Mouse (Mus musculus) heart, embryonic 13.5 days (tissue): ENCODE results near the gene Rab4b. TPM values are rescaled to one million over a fixed set of nuclear protein-coding genes. Genes with fewer than 3 reads are reported as not detected.

Experiments
- ATAC-seq: fragments of 200-750 bp; cut with Nextera tagmentation; 2 replicates; pipeline ENCODE4 v1.8.0; 2017; ENCODE audit warnings: moderate TSS enrichment; ENCODE audit not compliant: insufficient number of reproducible peaks, low FRiP score, low TSS enrichment; ENCODE audit errors: extremely low read depth
- H3K27ac ChIP-seq: fragments of 300-500 bp; sonication (generic); replicated peaks from 2 replicates; pipeline ENCODE4 v1.5.1; 2015; ENCODE audit warnings: moderate library complexity, mild to moderate bottlenecking, inconsistent platforms
- H3K27me3 ChIP-seq: fragments of 300-500 bp; sonication (generic); replicated peaks from 2 replicates; pipeline ENCODE4 v1.6.1; 2015; ENCODE audit warnings: mild to moderate bottlenecking, inconsistent platforms
- H3K36me3 ChIP-seq: fragments of 300-500 bp; sonication (generic); 2 replicates; pipeline ENCODE4 v1.6.1; 2015; ENCODE audit warnings: mild to moderate bottlenecking, inconsistent platforms
- H3K4me1 ChIP-seq: fragments of 300-500 bp; sonication (generic); 2 replicates; pipeline ENCODE4 v1.6.1; 2015; ENCODE audit warnings: inconsistent platforms
- H3K4me2 ChIP-seq: fragments of 300-500 bp; sonication (generic); 2 replicates; pipeline ENCODE4 v1.6.1; 2015; ENCODE audit warnings: inconsistent platforms, mild to moderate bottlenecking, moderate library complexity
- H3K4me3 ChIP-seq: fragments of 300-500 bp; sonication (generic); 2 replicates; pipeline ENCODE4 v1.5.1; 2015; ENCODE audit warnings: moderate library complexity, mild to moderate bottlenecking, inconsistent platforms
- H3K9ac ChIP-seq: fragments of 300-500 bp; sonication (generic); 2 replicates; pipeline ENCODE4 v1.6.1; 2015; ENCODE audit warnings: inconsistent platforms, mild to moderate bottlenecking, moderate library complexity
- H3K9me3 ChIP-seq: fragments of 300-500 bp; sonication (generic); 2 replicates; pipeline ENCODE4 v1.6.1; 2016; ENCODE audit warnings: inconsistent platforms
- WGBS: fragments of 180-500 bp; shearing (Covaris S2); methylation state at CpG from one replicate; pipeline ENCODE4 v1.1.7; 2015; ENCODE audit warnings: mixed read lengths; 5-methylcytosine and 5-hydroxymethylcytosine counted together
- microRNA counts: library from miRNA; unstranded; fragments of <30 nt; microRNA quantifications from one replicate; lab custom pipeline; 2016
- microRNA-seq: library from miRNA; unstranded; fragments of <30 nt; microRNA quantifications from one replicate; pipeline ENCODE4, GENCODE M21; 2016
- polyA plus RNA-seq: library from polyadenylated mRNA; unstranded; fragments of >200 nt; fragmentation: Nextera tagmentation; extraction: Ambion mirVana; gene quantifications from 2 replicates; pipeline ENCODE4 v1.2.1, GENCODE M21; 2015

Gene Rab4b
- polyA plus RNA-seq, 1 experiment from 2014 or later: 48.8 TPM

- no peaks in the 10 kb centered on the region for H3K36me3 ChIP-seq
- H3K4me2 ChIP-seq: no peak overlapping the region
- H3K27me3 ChIP-seq: no peaks in the 10 kb centered on the region
- peaks cover 6% of the 10 kb centered on the region for H3K4me1 ChIP-seq
- ATAC-seq: no peak
- WGBS: 55% methylated on average over 13 of the region's 13 CpGs
- H3K4me3 ChIP-seq: no peak overlapping the region
- no peak overlapping the region for H3K27ac ChIP-seq
- H3K9me3 ChIP-seq: 0 out of 2 replicates have a peak, but pooled peaks cover 3% of the 10 kb centered on the region
- no peak overlapping the region for H3K9ac ChIP-seq
These were observed 49.8 kb downstream of the Rab4b start for GRCm38 (mm10) chr7:27128946-27129345.

- Histone ChIP-seq H3K4me1 (peaks cover 5% of the 10 kb centered on the region), H3K4me3 (no peak overlapping the region), H3K9me3 (0 out of 2 replicates have a peak, but pooled peaks cover 3% of the 10 kb centered on the region), H3K9ac (no peak overlapping the region), H3K27me3 (no peaks in the 10 kb centered on the region), H3K36me3 (no peaks in the 10 kb centered on the region), H3K27ac (no peak overlapping the region), H3K4me2 (no peak overlapping the region)
- no peak for ATAC-seq
- 47% methylated on average over 3 of the region's 3 CpGs for WGBS
These were observed 50.5 kb downstream of the Rab4b start for GRCm38 (mm10) chr7:27128162-27128561.

GRCm38 (mm10) chr7:27124969-27125368 is 53.7 kb downstream of the Rab4b start:
- ATAC-seq: no peak
- no peak overlapping the region for H3K27ac ChIP-seq
- H3K9ac ChIP-seq: no peak overlapping the region
- WGBS: 76% methylated on average over 4 of the region's 4 CpGs
- H3K9me3 ChIP-seq: no peaks in the 10 kb centered on the region
- H3K4me2 ChIP-seq: no peak overlapping the region
- H3K36me3 ChIP-seq: no peaks in the 10 kb centered on the region
- H3K27me3 ChIP-seq: no peaks in the 10 kb centered on the region
- H3K4me1 ChIP-seq: no peaks in the 10 kb centered on the region
- H3K4me3 ChIP-seq: no peak overlapping the region

GRCm38 (mm10) chr7:27124305-27124832 is 54.3 kb downstream of the Rab4b start:
- Histone ChIP-seq H3K9me3 (no peaks in the 10 kb centered on the region), H3K27me3 (no peaks in the 10 kb centered on the region), H3K36me3 (no peaks in the 10 kb centered on the region), H3K27ac (no peak overlapping the region), H3K4me2 (no peak overlapping the region), H3K4me1 (no peaks in the 10 kb centered on the region), H3K4me3 (no peak overlapping the region), H3K9ac (no peak overlapping the region)
- no peak for ATAC-seq
- 65% methylated on average over 5 of the region's 5 CpGs for WGBS

GRCm38 (mm10) chr7:27119676-27120075 is 59.0 kb downstream of the Rab4b start, which contains the start of gene Cyp2f2:
TSS of gene Cyp2f2 (plus strand) at chr7:27119909.
- Histone ChIP-seq H3K27ac (no peak within 1 kb of the TSS), H3K4me1 (no peaks in the 10 kb centered on the region), H3K27me3 (no peaks in the 10 kb centered on the region)

More at GRCm38 (mm10) chr7:27119676-27120075, 59.0 kb downstream of the Rab4b start, which contains the start of gene Cyp2f2:
- Histone ChIP-seq H3K9ac (no peak within 1 kb of the TSS), H3K4me3 (no peak within 1 kb of the TSS), H3K36me3 (no peaks in the 10 kb centered on the region), H3K9me3 (no peaks in the 10 kb centered on the region), H3K4me2 (no peak within 1 kb of the TSS)
- no peak for ATAC-seq

MicroRNA genes within 50 kb of the gene (microRNA counts, 519-probe panel; counts per million panel counts)
- microRNA mmu-miR-1191 (lab: Ali Mortazavi, UCI): 209 counts per million, percentile 61 among the panel's probes with 10 or more counts

Small RNA genes within 50 kb of the gene (microRNA-seq; reads per million reads assigned to microRNA genes)
- gene Mir1191 (3.7 reads per million, percentile 15 among the genes with 10 or more reads in this experiment), gene Mir3101 (not detected)

Other genes with a start within 250 kb of the Rab4b start
- not detected in 2 replicates for gene Cyp2a22, start 239.5 kb downstream of the Rab4b start, polyA plus RNA-seq
- gene Cyp2a12, start 149.8 kb downstream of the Rab4b start, polyA plus RNA-seq: not detected in 2 replicates
- not detected in 2 replicates for gene Cyp2f2, start 59.0 kb downstream of the Rab4b start, polyA plus RNA-seq
- 0.12 TPM in 1 of 2 replicates, not detected in the other for gene Cyp2t4, start 25.2 kb downstream of the Rab4b start, polyA plus RNA-seq
- gene Egln2, start 12.1 kb downstream of the Rab4b start, polyA plus RNA-seq: 48.1 and 52.7 TPM in 2 replicates
- gene Gm21983, start 2.2 kb upstream of the Rab4b start, polyA plus RNA-seq: 0.31 TPM in 1 of 2 replicates, not detected in the other
- 4.3 and 4.8 TPM in 2 replicates for gene Mia, start 2.3 kb upstream of the Rab4b start, polyA plus RNA-seq
- 2.9 and 3.1 TPM in 2 replicates for gene BC024978, start 16.9 kb upstream of the Rab4b start, polyA plus RNA-seq
- gene Snrpa, start 17.4 kb upstream of the Rab4b start, polyA plus RNA-seq: 158 TPM in 2 replicates
- 2.3 and 3.3 TPM in 2 replicates for gene Itpkc, start 49.8 kb upstream of the Rab4b start, polyA plus RNA-seq
- 10.2 and 12.0 TPM in 2 replicates for gene Coq8b, start 54.1 kb upstream of the Rab4b start, polyA plus RNA-seq
- gene Numbl, start 79.5 kb upstream of the Rab4b start, polyA plus RNA-seq: 8.3 and 8.8 TPM in 2 replicates
- 51.3 and 53.3 TPM in 2 replicates for gene Ltbp4, start 158.8 kb upstream of the Rab4b start, polyA plus RNA-seq
- 28.8 and 32.2 TPM in 2 replicates for gene Shkbp1, start 177.1 kb upstream of the Rab4b start, polyA plus RNA-seq
- 0.83 and 0.90 TPM in 2 replicates for gene Gm20479, start 178.5 kb upstream of the Rab4b start, polyA plus RNA-seq